Mouse (Mus musculus) hindbrain, embryonic 11.5 days (tissue): ENCODE data around the gene Arrdc5. TPM values are rescaled to one million over a fixed set of nuclear protein-coding genes. Genes with fewer than 3 reads are reported as not detected.

Experiments
- ATAC-seq: fragments of 200-750 bp; cut with Nextera tagmentation; 2 replicates; pipeline ENCODE4 v1.8.0; 2017; ENCODE audit warnings: mild to moderate bottlenecking, moderate TSS enrichment, moderate library complexity; ENCODE audit not compliant: low FRiP score
- DNase-seq: peaks from one replicate; pipeline ENCODE4 v3.0.0-alpha.2; 2015; ENCODE audit warnings: low spot score
- H3K27ac ChIP-seq: fragments of 300-500 bp; sonication (generic); 2 replicates; pipeline ENCODE4 v1.5.1; 2014; ENCODE audit warnings: mild to moderate bottlenecking, low read depth, low read length
- H3K27me3 ChIP-seq: fragments of 300-500 bp; sonication (generic); 2 replicates; pipeline ENCODE4 v1.6.1; 2014; ENCODE audit warnings: mild to moderate bottlenecking, low read length, moderate library complexity, mixed read lengths; ENCODE audit not compliant: control insufficient read depth, insufficient read depth
- H3K36me3 ChIP-seq: fragments of 300-500 bp; sonication (generic); 2 replicates; pipeline ENCODE4 v1.6.1; 2014; ENCODE audit warnings: mild to moderate bottlenecking, low read length, moderate library complexity, mixed read lengths; ENCODE audit not compliant: control insufficient read depth, insufficient read depth
- H3K4me1 ChIP-seq: fragments of 300-500 bp; sonication (generic); replicated peaks from 2 replicates; pipeline ENCODE4 v1.6.1; 2014; ENCODE audit warnings: low read length, mixed read lengths; ENCODE audit not compliant: control insufficient read depth, insufficient read depth
- H3K4me2 ChIP-seq: fragments of 300-500 bp; sonication (generic); replicated peaks from 2 replicates; pipeline ENCODE4 v1.6.1; 2014; ENCODE audit warnings: mild to moderate bottlenecking, low read depth, low read length
- H3K4me3 ChIP-seq: fragments of 300-500 bp; sonication (generic); 2 replicates; pipeline ENCODE4 v1.5.1; 2014; ENCODE audit warnings: low read depth, low read length
- H3K9ac ChIP-seq: fragments of 300-500 bp; sonication (generic); 2 replicates; pipeline ENCODE4 v1.6.1; 2014; ENCODE audit warnings: low read depth, low read length
- H3K9me3 ChIP-seq: fragments of 300-500 bp; sonication (generic); 2 replicates; pipeline ENCODE4 v1.6.1; 2016; ENCODE audit warnings: low read length; ENCODE audit not compliant: control insufficient read depth
- whole genome bisulfite sequencing: fragments of 180-500 bp; shearing (Covaris S2); extraction: QIAGEN DNeasy Blood & Tissue Kit; methylation state at CpG from one replicate; pipeline ENCODE4 v1.1.7; 2014; 5-methylcytosine and 5-hydroxymethylcytosine counted together
- polyA plus RNA-seq: library from polyadenylated mRNA; unstranded; fragments of >200 nt; fragmentation: Nextera tagmentation; extraction: Ambion mirVana; gene quantifications from 2 replicates; pipeline ENCODE4 v1.2.1, GENCODE M21; 2014

Arrdc5 gene
- polyA plus RNA-seq, 1 experiment from 2014 or later, result not detected

GRCm38 (mm10) chr17:56288866-56289265 is 11.2 kb downstream of the Arrdc5 start:
- peak overlapping the region; percentile 39 for H3K4me3 ChIP-seq

GRCm38 (mm10) chr17:56287830-56288229 is 12.3 kb downstream of the Arrdc5 start:
- Histone ChIP-seq H3K27ac (0 out of 2 replicates have a peak overlapping the region, but pooled peaks have one; percentile 30), H3K9ac (no peak overlapping the region), H3K27me3 (no peaks in the 10 kb centered on the region), H3K4me2 (no peak overlapping the region), H3K36me3 (no peaks in the 10 kb centered on the region), H3K4me1 (peaks cover 7% of the 10 kb centered on the region), H3K9me3 (no peaks in the 10 kb centered on the region), H3K4me3 (no peak overlapping the region)
- ATAC-seq (no peak), DNase-seq (no peak)
- 63% methylated on average over 3 of the region's 3 CpGs for WGBS

More at GRCm38 (mm10) chr17:56288866-56289265, 11.2 kb downstream of the Arrdc5 start:
- DNase-seq, result no peak
- Histone ChIP-seq H3K27me3 (no peaks in the 10 kb centered on the region), H3K36me3 (no peaks in the 10 kb centered on the region), H3K9ac (peak overlapping the region; percentile 35; the same call in 1 of the 2 replicates), H3K4me1 (peaks cover 7% of the 10 kb centered on the region), H3K4me2 (peak overlapping the region; percentile 56), H3K9me3 (no peaks in the 10 kb centered on the region), H3K27ac (peak overlapping the region; percentile 76; the same call in 1 of the 2 replicates)
- 48% methylated on average over 3 of the region's 3 CpGs for WGBS
- no peak for ATAC-seq

DNA sequence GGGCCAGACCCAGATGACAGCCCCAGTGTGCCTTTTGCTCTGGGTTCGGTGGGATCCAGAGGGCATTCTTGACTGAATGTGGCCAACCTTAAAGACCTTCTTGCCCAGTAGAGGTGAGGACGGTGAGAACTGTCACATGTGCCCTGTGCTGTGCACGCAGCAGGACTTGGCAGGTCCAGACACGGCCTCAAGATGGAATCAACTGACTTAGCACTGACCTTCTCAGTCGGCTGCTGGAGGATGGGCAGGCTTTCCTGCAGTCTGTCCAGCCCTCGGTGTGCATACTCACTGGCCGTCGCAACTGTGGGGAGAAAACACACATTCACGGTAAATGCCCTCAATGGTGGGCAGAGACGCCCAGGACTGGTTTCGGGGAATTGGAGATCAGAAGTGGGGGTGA is 14.1 kb downstream of the Arrdc5 start:
- no peak for ATAC-seq
- H3K4me1 ChIP-seq, result peaks cover 7% of the 10 kb centered on the region
- H3K27me3 ChIP-seq, result no peaks in the 10 kb centered on the region
- no peak overlapping the region for H3K27ac ChIP-seq
- no peaks in the 10 kb centered on the region for H3K9me3 ChIP-seq
- H3K9ac ChIP-seq, result no peak overlapping the region
- DNase-seq, result no peak
- no peak overlapping the region for H3K4me3 ChIP-seq
- H3K36me3 ChIP-seq, result no peaks in the 10 kb centered on the region
- no peak overlapping the region for H3K4me2 ChIP-seq
- WGBS, result 96% methylated on average over 11 of the region's 11 CpGs

DNA sequence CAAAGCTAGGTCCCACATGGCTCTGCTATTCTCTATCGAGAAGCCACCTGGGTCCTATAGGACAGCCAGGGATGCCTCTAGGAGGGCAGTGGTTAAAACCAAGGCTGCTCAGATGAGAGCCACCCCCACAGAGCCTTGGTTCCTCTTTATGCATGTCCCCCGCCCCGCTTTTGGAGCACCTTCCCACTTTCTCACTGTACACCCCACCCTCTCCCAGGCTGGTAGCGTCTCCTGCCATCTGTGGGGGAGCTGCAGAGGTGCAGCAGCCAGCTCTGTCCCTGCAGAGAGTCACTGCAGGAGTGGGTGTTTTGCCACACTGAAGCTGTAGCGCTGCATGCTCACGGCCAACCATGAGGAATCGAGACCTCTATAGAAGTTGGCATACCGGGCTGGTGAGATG is 16.8 kb downstream of the Arrdc5 start:
- no peak for ATAC-seq
- H3K4me1 ChIP-seq, result 0 out of 2 replicates have a peak, but pooled peaks cover 2% of the 10 kb centered on the region
- H3K27ac ChIP-seq, result no peak overlapping the region
- H3K9me3 ChIP-seq, result no peaks in the 10 kb centered on the region
- no peaks in the 10 kb centered on the region for H3K36me3 ChIP-seq
- H3K27me3 ChIP-seq, result no peaks in the 10 kb centered on the region
- H3K4me2 ChIP-seq, result no peak overlapping the region
- no peak overlapping the region for H3K9ac ChIP-seq
- H3K4me3 ChIP-seq, result no peak overlapping the region
- WGBS, result 91% methylated on average over 8 of the region's 8 CpGs
- no peak for DNase-seq

GRCm38 (mm10) chr17:56282802-56283201 is 17.3 kb downstream of the Arrdc5 start:
- Histone ChIP-seq H3K4me2 (no peak overlapping the region), H3K36me3 (no peaks in the 10 kb centered on the region), H3K9ac (no peak overlapping the region), H3K27me3 (no peaks in the 10 kb centered on the region), H3K9me3 (no peaks in the 10 kb centered on the region), H3K4me3 (no peak overlapping the region), H3K27ac (no peak overlapping the region), H3K4me1 (no peaks in the 10 kb centered on the region)
- 93% methylated on average over 4 of the region's 4 CpGs for WGBS
- DNase-seq (no peak), ATAC-seq (no peak)

DNA sequence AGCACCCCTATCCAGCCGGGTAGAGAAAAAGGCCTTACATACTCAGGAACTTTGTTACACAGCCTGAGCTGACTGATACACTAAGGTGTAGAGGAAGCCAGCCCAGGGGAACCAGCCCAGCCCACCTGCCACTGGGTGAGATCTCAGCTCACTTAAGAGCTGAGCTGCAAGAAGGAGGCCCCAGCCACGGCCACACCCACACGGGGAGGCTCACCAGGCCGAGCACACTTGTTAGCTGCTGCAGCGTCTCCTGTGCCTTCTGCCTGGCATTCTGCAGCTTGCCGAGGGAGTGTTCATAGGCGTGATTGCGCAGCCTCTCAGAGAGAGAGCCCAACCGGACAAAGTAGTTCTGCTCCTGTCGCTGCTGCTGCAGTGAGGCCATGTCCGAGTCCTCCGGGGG is 18.9 kb downstream of the Arrdc5 start:
- no peak overlapping the region for H3K27ac ChIP-seq
- DNase-seq, result no peak
- H3K27me3 ChIP-seq, result no peaks in the 10 kb centered on the region
- H3K4me2 ChIP-seq, result no peak overlapping the region
- H3K9me3 ChIP-seq, result no peaks in the 10 kb centered on the region
- no peaks in the 10 kb centered on the region for H3K36me3 ChIP-seq
- H3K4me3 ChIP-seq, result no peak overlapping the region
- H3K4me1 ChIP-seq, result no peaks in the 10 kb centered on the region
- no peak overlapping the region for H3K9ac ChIP-seq
- WGBS, result 93% methylated on average over 12 of the region's 12 CpGs
- ATAC-seq, result no peak

DNA sequence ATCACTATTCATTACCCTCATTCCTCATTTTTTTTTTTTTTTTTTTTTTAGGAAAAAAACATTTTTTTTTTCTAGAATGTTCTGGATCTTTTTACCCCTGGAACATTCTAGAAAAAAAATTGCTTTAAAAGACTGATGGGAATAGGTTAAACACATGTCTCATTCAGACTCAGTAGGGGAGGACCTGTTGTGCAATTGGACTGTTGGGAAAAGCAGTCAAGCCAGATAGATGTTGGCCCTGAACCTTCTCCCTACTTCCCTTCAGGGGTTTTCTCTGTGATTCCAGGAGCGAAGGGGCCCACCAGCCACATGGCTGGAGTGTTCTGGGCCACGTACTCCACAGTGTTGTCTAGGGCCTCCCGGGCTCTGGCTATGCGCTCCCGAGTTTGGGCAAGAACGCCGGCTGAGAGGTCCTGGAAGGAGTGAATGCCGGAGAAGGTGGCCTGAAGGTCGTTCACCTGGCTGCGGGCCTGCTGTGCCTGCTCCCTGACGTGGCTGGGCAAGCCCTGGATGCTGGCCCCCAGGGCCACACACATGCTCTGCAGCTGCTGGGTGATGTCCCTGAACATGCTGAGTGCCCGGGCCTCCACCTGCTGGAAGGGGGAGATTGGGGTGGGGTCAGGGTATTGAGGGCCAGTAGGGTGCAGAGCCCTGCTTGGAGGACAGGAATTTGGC is 20.5 kb downstream of the Arrdc5 start:
- 90% methylated on average over 12 of the region's 12 CpGs for WGBS
- Histone ChIP-seq H3K9ac (no peak overlapping the region), H3K4me1 (no peaks in the 10 kb centered on the region), H3K9me3 (no peaks in the 10 kb centered on the region), H3K4me2 (no peak overlapping the region), H3K4me3 (no peak overlapping the region), H3K36me3 (no peaks in the 10 kb centered on the region), H3K27me3 (no peaks in the 10 kb centered on the region), H3K27ac (no peak overlapping the region)
- DNase-seq, result no peak
- no peak for ATAC-seq

GRCm38 (mm10) chr17:56278340-56278739 is 21.7 kb downstream of the Arrdc5 start:
- H3K4me3 ChIP-seq, result no peak overlapping the region
- H3K9me3 ChIP-seq, result no peaks in the 10 kb centered on the region
- no peak overlapping the region for H3K9ac ChIP-seq
- no peak overlapping the region for H3K27ac ChIP-seq
- no peak for ATAC-seq
- no peaks in the 10 kb centered on the region for H3K4me1 ChIP-seq
- WGBS, result 91% methylated on average over 5 of the region's 5 CpGs
- H3K27me3 ChIP-seq, result no peaks in the 10 kb centered on the region
- H3K4me2 ChIP-seq, result no peak overlapping the region
- DNase-seq, result no peak
- no peaks in the 10 kb centered on the region for H3K36me3 ChIP-seq

- H3K4me2 ChIP-seq, result no peak overlapping the region
- ATAC-seq (peak; percentile 10; the same call in 1 of the 2 replicates), DNase-seq (no peak)
- H3K4me3 ChIP-seq, result no peak overlapping the region
- H3K36me3 ChIP-seq, result no peaks in the 10 kb centered on the region
- H3K9ac ChIP-seq, result no peak overlapping the region
- WGBS, result 53% methylated on average over 2 of the region's 2 CpGs
- H3K4me1 ChIP-seq, result no peaks in the 10 kb centered on the region
- H3K27me3 ChIP-seq, result no peaks in the 10 kb centered on the region
- no peaks in the 10 kb centered on the region for H3K9me3 ChIP-seq
- H3K27ac ChIP-seq, result no peak overlapping the region
These were observed 22.6 kb downstream of the Arrdc5 start for GRCm38 (mm10) chr17:56277567-56277893.
